Mouse (Mus musculus) limb, embryonic 11.5 days (tissue): ENCODE data around the gene Hook2. TPM values are rescaled to one million over a fixed set of nuclear protein-coding genes. Genes with fewer than 3 reads are reported as not detected.
A peak's percentile ranks its signal among the peaks of the same experiment; 100 is the strongest.

Experiments used
- ATAC-seq: fragments of 200-750 bp; cut with Nextera tagmentation; 2 replicates; pipeline ENCODE4 v1.8.0; 2017; ENCODE audit warnings: low read depth; ENCODE audit not compliant: insufficient number of reproducible peaks, low FRiP score, low TSS enrichment
- DNase-seq: peaks from one replicate; pipeline ENCODE4 v3.0.0-alpha.2; 2015; ENCODE audit warnings: low spot score
- H3K27ac ChIP-seq: fragments of 300-500 bp; sonication (generic); replicated peaks from 2 replicates; pipeline ENCODE4 v1.5.1; 2014; ENCODE audit warnings: low read depth, mild to moderate bottlenecking, low read length
- H3K27me3 ChIP-seq: fragments of 300-500 bp; sonication (generic); 2 replicates; pipeline ENCODE4 v1.6.1; 2014; ENCODE audit warnings: mild to moderate bottlenecking, low read length, mixed read lengths; ENCODE audit not compliant: control insufficient read depth, insufficient read depth
- H3K36me3 ChIP-seq: fragments of 300-500 bp; sonication (generic); 2 replicates; pipeline ENCODE4 v1.6.1; 2014; ENCODE audit warnings: mild to moderate bottlenecking, low read length, moderate library complexity, mixed read lengths; ENCODE audit not compliant: control insufficient read depth, insufficient read depth
- H3K4me1 ChIP-seq: fragments of 300-500 bp; sonication (generic); 2 replicates; pipeline ENCODE4 v1.6.1; 2014; ENCODE audit warnings: low read length, mixed read lengths; ENCODE audit not compliant: control insufficient read depth, insufficient read depth
- H3K4me2 ChIP-seq: fragments of 300-500 bp; sonication (generic); 2 replicates; pipeline ENCODE4 v1.6.1; 2014; ENCODE audit warnings: low read depth, mild to moderate bottlenecking, moderate library complexity; ENCODE audit not compliant: severe bottlenecking
- H3K4me3 ChIP-seq: fragments of 300-500 bp; sonication (generic); 2 replicates; pipeline ENCODE4 v1.5.1; 2014; ENCODE audit warnings: low read depth, low read length
- H3K9ac ChIP-seq: fragments of 300-500 bp; sonication (generic); 2 replicates; pipeline ENCODE4 v1.6.1; 2014; ENCODE audit warnings: mild to moderate bottlenecking, low read length
- H3K9me3 ChIP-seq: fragments of 300-500 bp; sonication (generic); 2 replicates; pipeline ENCODE4 v1.6.1; 2016; ENCODE audit warnings: low read length; ENCODE audit not compliant: control insufficient read depth
- WGBS: fragments of 180-500 bp; shearing (Covaris S2); extraction: QIAGEN DNeasy Blood & Tissue Kit; methylation state at CpG from one replicate; pipeline ENCODE4 v1.1.7; 2014; 5-methylcytosine and 5-hydroxymethylcytosine counted together
- polyA plus RNA-seq: library from polyadenylated mRNA; unstranded; fragments of >200 nt; fragmentation: Nextera tagmentation; extraction: Ambion mirVana; gene quantifications from 2 replicates; pipeline ENCODE4 v1.2.1, GENCODE M21; 2014

Gene Hook2
- polyA plus RNA-seq, 1 experiment from 2014 or later = 15.2 TPM

DNA sequence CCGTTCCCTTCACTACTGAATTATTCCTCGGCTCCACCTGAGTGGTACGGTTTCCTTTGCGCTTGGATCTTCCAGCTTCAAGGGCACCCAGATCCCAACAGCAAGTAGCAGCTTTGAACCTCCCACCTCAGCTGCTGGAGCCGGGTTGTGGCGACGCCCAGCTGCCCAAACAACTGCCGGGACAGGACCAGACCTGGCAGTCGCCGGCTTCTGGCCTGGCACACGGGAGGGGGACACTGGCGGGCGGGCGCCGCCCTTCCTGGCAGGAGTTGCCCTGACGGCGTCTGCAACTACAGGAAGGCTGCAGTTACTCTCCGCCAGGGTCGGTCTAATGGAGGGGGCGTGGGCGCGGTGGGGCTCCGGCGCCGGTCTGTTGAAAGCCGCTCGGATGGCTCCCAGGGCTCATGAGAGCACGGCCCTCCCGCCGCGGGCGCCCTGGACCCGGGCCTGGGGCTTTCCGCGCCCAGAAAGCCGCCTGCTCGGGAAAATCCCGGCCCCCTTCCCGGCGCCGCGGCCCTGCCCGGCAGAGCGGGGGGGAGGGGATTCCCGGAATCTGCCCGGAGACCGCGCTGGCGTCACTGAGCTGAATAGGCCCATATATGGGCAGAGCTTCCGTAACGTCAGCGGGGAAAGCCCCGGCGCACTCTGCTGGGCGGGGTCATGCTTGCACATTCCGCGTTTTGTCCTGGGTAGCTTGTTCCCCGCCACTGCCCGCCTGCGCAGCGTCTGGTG lies 14.2 kb upstream of the Hook2 start:
- Histone ChIP-seq H3K4me2 (peak overlapping the region; percentile 97), H3K9ac (peak overlapping the region; percentile 31), H3K27ac (peak overlapping the region; percentile 36; the same call in 1 of the 2 replicates), H3K4me3 (peak overlapping the region; percentile 53), H3K9me3 (no peaks in the 10 kb centered on the region), H3K27me3 (peaks cover 15% of the 10 kb centered on the region), H3K4me1 (peaks cover 47% of the 10 kb centered on the region), H3K36me3 (peaks cover 15% of the 10 kb centered on the region; the same call in 1 of the 2 replicates)
- under 1% methylated on average over 61 of the region's 61 CpGs for WGBS
- DNase-seq = peak; percentile 95
- ATAC-seq = peak; percentile 78

DNA sequence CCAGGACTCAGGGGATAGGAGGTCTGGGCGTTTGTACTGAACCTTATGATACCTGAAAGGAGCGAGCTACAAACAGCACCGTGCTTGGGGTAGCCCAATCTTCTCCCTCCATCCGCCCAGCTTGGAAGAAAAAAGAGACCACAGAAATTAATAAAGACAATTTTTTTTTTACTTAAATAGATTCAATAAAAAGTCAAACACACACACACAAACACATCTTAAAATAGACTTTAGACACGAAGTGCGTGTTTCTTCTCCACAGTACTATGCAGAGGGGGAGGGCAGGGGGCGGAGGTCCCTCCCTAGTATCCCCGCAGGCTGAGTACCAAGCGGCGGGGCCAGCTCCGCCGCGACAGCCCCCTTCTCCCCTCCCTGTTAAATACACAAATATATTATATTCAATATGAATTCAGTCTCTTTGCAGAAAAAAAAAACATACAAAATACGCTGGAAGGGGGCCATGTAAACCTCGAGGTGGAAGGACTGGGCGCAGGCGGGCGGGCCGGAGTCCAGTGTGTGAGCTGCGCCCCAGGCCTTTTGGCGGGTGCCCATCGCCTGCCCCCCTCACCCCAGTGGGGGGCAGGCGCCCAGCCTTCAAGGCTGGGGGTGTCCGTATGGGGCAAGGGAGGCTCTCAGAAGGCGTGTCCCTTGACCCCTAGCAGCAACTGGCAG lies 13.5 kb upstream of the Hook2 start:
- peaks cover 15% of the 10 kb centered on the region for H3K27me3 ChIP-seq
- H3K9ac ChIP-seq = peak overlapping the region; percentile 27; the same call in 1 of the 2 replicates
- no peak for ATAC-seq
- peak; percentile 35 for DNase-seq
- H3K9me3 ChIP-seq = no peaks in the 10 kb centered on the region
- H3K4me2 ChIP-seq = peak overlapping the region; percentile 97
- WGBS = 2% methylated on average over 25 of the region's 25 CpGs
- H3K4me3 ChIP-seq = peak overlapping the region; percentile 53
- peaks cover 48% of the 10 kb centered on the region for H3K4me1 ChIP-seq
- peaks cover 8% of the 10 kb centered on the region; the same call in 1 of the 2 replicates for H3K36me3 ChIP-seq
- H3K27ac ChIP-seq = no peak overlapping the region

DNA sequence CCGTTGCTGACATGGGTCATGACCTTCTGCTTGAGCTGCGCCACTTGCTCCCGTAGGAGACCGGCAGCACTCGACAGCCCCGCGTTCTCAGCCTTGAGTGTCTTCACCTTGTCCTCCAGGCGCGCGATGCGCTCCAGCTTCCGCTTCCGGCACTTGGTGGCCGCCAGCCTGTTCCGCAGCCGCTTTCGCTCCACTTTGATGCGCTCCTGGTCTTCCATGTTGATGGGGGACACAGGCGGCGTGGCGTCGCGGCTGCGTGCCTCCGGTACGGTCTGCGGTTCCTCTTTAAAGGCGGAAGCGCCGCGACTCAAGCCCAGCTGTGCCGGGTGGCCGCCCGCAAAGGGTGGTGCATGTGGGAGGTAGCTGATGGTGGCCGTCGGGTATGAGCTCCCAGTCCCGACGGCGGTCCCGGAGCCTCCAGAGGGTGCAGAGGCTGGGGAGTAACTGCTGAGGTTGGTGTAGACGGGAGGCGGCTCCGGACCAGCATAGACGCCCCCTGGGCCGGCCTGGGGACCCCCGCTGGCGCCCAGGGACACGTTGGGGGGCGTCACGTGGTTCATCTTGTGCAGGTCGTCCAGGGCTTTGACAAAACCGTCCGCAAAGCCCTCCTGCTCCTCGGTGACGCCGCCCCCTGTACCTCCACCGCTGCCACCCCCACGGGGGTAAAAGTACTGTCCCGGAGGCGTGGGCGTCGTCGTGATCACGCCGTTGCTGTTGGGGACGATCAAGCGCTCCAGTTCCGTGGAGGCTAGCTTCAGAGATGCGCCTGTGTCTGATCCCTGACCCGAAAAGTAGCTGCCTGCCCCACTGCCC lies 12.8 kb upstream of the Hook2 start:
- 1% methylated on average over 70 of the region's 70 CpGs for WGBS
- DNase-seq (peak; percentile 71), ATAC-seq (no peak)
- H3K9ac ChIP-seq = peak overlapping the region; percentile 57
- H3K9me3 ChIP-seq = no peaks in the 10 kb centered on the region
- H3K36me3 ChIP-seq = peaks cover 4% of the 10 kb centered on the region; the same call in 1 of the 2 replicates
- peaks cover 48% of the 10 kb centered on the region for H3K4me1 ChIP-seq
- H3K27ac ChIP-seq = no peak overlapping the region
- peak overlapping the region; percentile 97 for H3K4me2 ChIP-seq
- peaks cover 15% of the 10 kb centered on the region for H3K27me3 ChIP-seq
- H3K4me3 ChIP-seq = peak overlapping the region; percentile 53

DNA sequence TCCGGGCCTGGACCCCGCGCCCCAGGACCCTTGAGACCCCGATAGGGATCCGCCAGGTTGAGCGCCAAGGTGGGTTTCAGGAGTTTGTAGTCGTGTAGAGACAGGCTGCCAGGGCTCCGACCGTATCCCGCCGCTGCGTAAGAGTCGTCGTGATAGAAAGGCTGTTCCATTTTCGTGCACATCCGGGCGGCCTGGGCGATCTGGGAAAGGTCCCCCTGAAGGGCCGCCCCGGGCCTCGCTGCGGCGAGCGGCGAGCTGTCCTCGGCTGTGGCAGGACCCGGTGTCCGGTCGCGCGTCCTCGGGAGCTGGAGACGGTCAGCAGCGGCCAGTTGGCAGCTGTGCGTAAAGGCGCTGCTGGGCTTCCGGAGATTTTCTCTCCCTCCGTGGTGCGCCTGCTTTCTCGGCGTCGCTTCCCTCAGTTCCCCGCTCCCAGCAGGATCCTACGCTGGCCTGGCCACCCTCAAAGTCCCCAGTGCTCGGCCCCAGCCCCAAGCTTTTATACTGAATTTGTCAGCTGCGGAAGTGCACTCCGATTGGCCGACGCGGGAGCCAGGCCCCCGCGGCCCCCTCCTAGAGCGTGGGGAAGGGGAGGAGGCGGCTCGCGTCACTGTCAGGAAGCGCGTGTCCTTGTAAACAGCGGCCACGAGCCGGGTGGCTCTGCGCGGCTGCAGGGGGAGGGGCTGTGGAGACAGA lies 12.0 kb upstream of the Hook2 start, which contains the start of gene Junb:
Gene Junb (minus strand): TSS at position 471 of the 693 bp plus-strand sequence.
- peak within 1 kb of the TSS; percentile 57 for H3K9ac ChIP-seq
- DNase-seq = peak; percentile 88

GRCm38 (mm10) chr8:84979599-84980421 lies 10.6 kb upstream of the Hook2 start:
- DNase-seq (peak; percentile 90), ATAC-seq (peak; percentile 11; the same call in 1 of the 2 replicates)
- no peak overlapping the region for H3K27ac ChIP-seq
- peak overlapping the region; percentile 53 for H3K9ac ChIP-seq
- peaks cover 15% of the 10 kb centered on the region for H3K27me3 ChIP-seq
- 2% methylated on average over 28 of the region's 42 CpGs for WGBS
- no peaks in the 10 kb centered on the region for H3K36me3 ChIP-seq
- H3K4me1 ChIP-seq = peaks cover 54% of the 10 kb centered on the region
- peak overlapping the region; percentile 33 for H3K4me3 ChIP-seq
- peak overlapping the region; percentile 97 for H3K4me2 ChIP-seq
- H3K9me3 ChIP-seq = no peaks in the 10 kb centered on the region

More for the DNA sequence above, 12.0 kb upstream of the Hook2 start, which contains the start of gene Junb:
- peaks cover 15% of the 10 kb centered on the region for H3K27me3 ChIP-seq
- peak within 1 kb of the TSS; percentile 97 for H3K4me2 ChIP-seq
- H3K4me3 ChIP-seq = peak within 1 kb of the TSS; percentile 53
- no peaks in the 10 kb centered on the region for H3K9me3 ChIP-seq
- 0 out of 2 replicates have a peak within 1 kb of the TSS, but pooled peaks have one; percentile 30 for H3K27ac ChIP-seq
- H3K4me1 ChIP-seq = peaks cover 48% of the 10 kb centered on the region
- ATAC-seq = peak; percentile 48
- H3K36me3 ChIP-seq = no peaks in the 10 kb centered on the region
- 0% methylated on average over 63 of the region's 63 CpGs for WGBS

DNA sequence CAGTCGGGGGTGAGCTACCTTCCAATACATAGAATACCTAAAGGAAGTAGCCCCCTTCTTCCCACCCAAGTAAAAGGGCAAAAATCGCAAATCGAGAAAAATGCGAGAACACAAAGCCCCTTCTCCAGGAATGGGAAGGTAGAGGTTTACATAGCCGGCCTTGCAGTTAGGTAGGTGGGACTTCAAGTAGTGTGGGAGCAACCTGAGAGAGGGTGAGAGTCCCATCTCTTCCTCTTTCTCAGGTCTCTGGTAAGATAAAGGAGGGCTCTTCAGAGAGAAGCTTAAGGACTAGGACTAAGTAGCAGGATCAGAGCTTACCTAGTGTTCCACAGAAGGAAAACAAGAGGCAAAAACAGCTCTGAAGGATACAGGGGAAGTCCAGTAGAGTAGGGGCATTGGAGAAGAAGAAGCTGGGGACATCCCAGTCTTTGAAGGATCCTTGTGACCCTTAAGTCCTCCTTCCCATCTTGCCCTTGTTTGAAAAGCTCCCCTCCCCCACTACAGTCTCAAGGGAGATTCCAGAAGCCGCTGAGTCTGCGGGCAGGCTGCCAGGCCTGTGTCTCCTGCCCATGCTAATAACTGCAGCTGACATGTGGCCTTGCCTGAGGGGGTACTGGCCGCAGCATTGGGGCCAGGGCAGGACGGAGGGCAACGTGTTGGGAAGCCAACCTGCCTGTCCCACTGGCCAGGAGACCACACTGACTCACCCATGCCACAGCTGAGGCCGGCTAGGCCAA lies 9.6 kb upstream of the Hook2 start:
- 33% methylated on average over 11 of the region's 11 CpGs for WGBS
- Histone ChIP-seq H3K4me2 (no peak overlapping the region), H3K9ac (no peak overlapping the region), H3K27ac (no peak overlapping the region; the same call in 1 of the 2 replicates), H3K4me3 (peak overlapping the region; percentile 33; the same call in 1 of the 2 replicates), H3K4me1 (peaks cover 58% of the 10 kb centered on the region), H3K27me3 (peaks cover 15% of the 10 kb centered on the region), H3K9me3 (no peaks in the 10 kb centered on the region), H3K36me3 (no peaks in the 10 kb centered on the region)
- no peak for ATAC-seq
- DNase-seq = peak; percentile 38
